Mouse (Mus musculus) CH12.LX (cell line): ENCODE results near the gene Pan3. TPM values are rescaled to one million over a fixed set of nuclear protein-coding genes. Genes with fewer than 3 reads are reported as not detected.

Experiments used
- DNase-seq: peaks from one replicate; pipeline ENCODE4 v3.0.0-alpha.2; 2013; ENCODE audit errors: extremely low read depth
- H3K27ac ChIP-seq: 2 replicates; pipeline ENCODE4 v1.5.1; 2012; ENCODE audit warnings: low read depth, mild to moderate bottlenecking, control low read depth, moderate library complexity; ENCODE audit not compliant: insufficient read depth
- H3K27me3 ChIP-seq: replicated peaks from 2 replicates; pipeline ENCODE3; 2012; ENCODE audit warnings: inconsistent platforms
- H3K36me3 ChIP-seq, 2 experiments: replicated peaks in 1 of 2; 2 replicates each; pipeline versions ENCODE3 to v1.6.1; 2012; ENCODE audit warnings: inconsistent platforms in 1 of 2, low read length in 1 of 2, mild to moderate bottlenecking in 1 of 2, mixed read lengths in 1 of 2, moderate library complexity in 1 of 2; ENCODE audit not compliant: control insufficient read depth in 1 of 2, insufficient read depth in 1 of 2
- H3K4me1 ChIP-seq, 2 experiments: 2 replicates each; pipeline ENCODE4 v1.6.1; 2012; ENCODE audit warnings: inconsistent platforms in 1 of 2, moderate library complexity in 1 of 2; ENCODE audit not compliant: insufficient read depth in 2 of 2, control insufficient read depth in 1 of 2
- H3K4me2 ChIP-seq: 2 replicates; pipeline ENCODE4 v1.6.1; 2012; ENCODE audit warnings: low read depth, mild to moderate bottlenecking, control low read depth; ENCODE audit not compliant: poor library complexity, insufficient read depth, severe bottlenecking
- H3K4me3 ChIP-seq, 3 experiments: fragments of 150-350 bp in 1 of 3; sonication (generic) in 1 of 3; replicated peaks in 1 of 3; 2 replicates each; pipeline versions ENCODE3 to v1.5.1; 2011 to 2012; ENCODE audit warnings: low read depth in 2 of 3, low read length in 2 of 3, mild to moderate bottlenecking in 2 of 3, moderate library complexity in 2 of 3, control low read depth in 1 of 3, improper control_type of control experiment in 1 of 3, inconsistent platforms in 1 of 3, mixed read lengths in 1 of 3; ENCODE audit not compliant: poor library complexity in 1 of 3
- H3K79me2 ChIP-seq: replicated peaks from 2 replicates; pipeline ENCODE4 v1.6.1; 2012; ENCODE audit warnings: mild to moderate bottlenecking, moderate library complexity; ENCODE audit not compliant: control insufficient read depth, poor library complexity, insufficient read depth, severe bottlenecking; ENCODE audit errors: extremely low read depth
- H3K9ac ChIP-seq: 2 replicates; pipeline ENCODE4 v1.6.1; 2012; ENCODE audit warnings: low read depth, mild to moderate bottlenecking, control low read depth, moderate library complexity; ENCODE audit not compliant: insufficient read depth
- H3K9me3 ChIP-seq: replicated peaks from 2 replicates; pipeline ENCODE3; 2012; ENCODE audit warnings: low read length, inconsistent platforms, mixed read lengths
- BHLHE40 ChIP-seq: IDR thresholded peaks from 2 replicates; pipeline ENCODE4 v1.6.1; 2011; ENCODE audit warnings: mild to moderate bottlenecking, low read depth, low read length, improper control_type of control experiment
- CHD1 ChIP-seq: IDR thresholded peaks from 2 replicates; pipeline ENCODE4 v1.6.1; 2012; ENCODE audit warnings: low read depth, low read length, improper control_type of control experiment, inconsistent platforms
- CHD2 ChIP-seq: IDR thresholded peaks from 2 replicates; pipeline ENCODE4 v1.6.1; 2011; ENCODE audit warnings: low read length, improper control_type of control experiment
- E2F4 ChIP-seq: IDR thresholded peaks from 2 replicates; pipeline ENCODE4 v1.6.1; 2011; ENCODE audit warnings: low read depth, low read length, improper control_type of control experiment; ENCODE audit not compliant: insufficient replicate concordance
- ELF1 ChIP-seq: IDR thresholded peaks from 2 replicates; pipeline ENCODE4 v1.6.1; 2014; ENCODE audit warnings: low read depth, mild to moderate bottlenecking, inconsistent platforms, low read length, improper control_type of control experiment
- EP300 ChIP-seq: IDR thresholded peaks from 2 replicates; pipeline ENCODE4 v1.6.1; 2011; ENCODE audit warnings: low read length, improper control_type of control experiment
- GABPA ChIP-seq: IDR thresholded peaks from 2 replicates; pipeline ENCODE4 v1.6.1; 2012; ENCODE audit warnings: low read depth, low read length, improper control_type of control experiment, inconsistent platforms; ENCODE audit not compliant: insufficient replicate concordance
- KAT2A ChIP-seq: IDR thresholded peaks from 2 replicates; pipeline ENCODE4 v1.6.1; 2012; ENCODE audit warnings: low read length, improper control_type of control experiment, inconsistent platforms; ENCODE audit not compliant: insufficient replicate concordance
- MAX ChIP-seq: IDR thresholded peaks from 2 replicates; pipeline ENCODE4 v1.6.1; 2011; ENCODE audit warnings: low read length, improper control_type of control experiment
- MAZ ChIP-seq: IDR thresholded peaks from 2 replicates; pipeline ENCODE4 v1.6.1; 2012; ENCODE audit warnings: low read depth, mild to moderate bottlenecking, inconsistent platforms, low read length, improper control_type of control experiment, moderate library complexity
- MYC ChIP-seq: IDR thresholded peaks from 2 replicates; pipeline ENCODE4 v1.6.1; 2011; ENCODE audit warnings: low read depth, mild to moderate bottlenecking, improper control_type of control experiment, low read length
- NELFE ChIP-seq: IDR thresholded peaks from 2 replicates; pipeline ENCODE4 v1.6.1; 2011; ENCODE audit warnings: low read depth, low read length, improper control_type of control experiment
- NRF1 ChIP-seq: IDR thresholded peaks from 2 replicates; pipeline ENCODE4 v1.6.1; 2014; ENCODE audit warnings: low read depth, mild to moderate bottlenecking, inconsistent platforms, low read length, improper control_type of control experiment, moderate library complexity
- PAX5 ChIP-seq: IDR thresholded peaks from 2 replicates; pipeline ENCODE4 v1.6.1; 2012; ENCODE audit warnings: low read length, inconsistent platforms, mixed read lengths
- POLR2A ChIP-seq: IDR thresholded peaks from 2 replicates; pipeline ENCODE4 v1.6.1; 2011; ENCODE audit warnings: low read depth, mild to moderate bottlenecking, improper control_type of control experiment, low read length
- POLR2AphosphoS2 ChIP-seq: IDR thresholded peaks from 2 replicates; pipeline ENCODE4 v1.6.1; 2011; ENCODE audit warnings: low read depth, low read length, improper control_type of control experiment
- SIN3A ChIP-seq: IDR thresholded peaks from 2 replicates; pipeline ENCODE4 v1.6.1; 2012; ENCODE audit warnings: low read length, improper control_type of control experiment, inconsistent platforms
- TBP ChIP-seq: conservative IDR thresholded peaks from 2 replicates; pipeline ENCODE4 v1.6.1; 2011; ENCODE audit warnings: low read depth, low read length, improper control_type of control experiment
- TCF12 ChIP-seq: IDR thresholded peaks from 2 replicates; pipeline ENCODE4 v1.6.1; 2014; ENCODE audit warnings: low read depth, mild to moderate bottlenecking, inconsistent platforms, low read length, improper control_type of control experiment
- ZC3H11A ChIP-seq: IDR thresholded peaks from 2 replicates; pipeline ENCODE4 v1.6.1; 2012; ENCODE audit warnings: low read depth, mild to moderate bottlenecking, inconsistent platforms, low read length, improper control_type of control experiment
- ZKSCAN1 ChIP-seq: IDR thresholded peaks from 2 replicates; pipeline ENCODE4 v1.6.1; 2012; ENCODE audit warnings: low read depth, inconsistent platforms, low read length, improper control_type of control experiment, borderline replicate concordance
- dilution Hi-C: fragments of 300-500 bp; cut with MboI; formaldehyde crosslinking; loops from 2 replicates; pipeline ENCODE4 v1.14.3; 2020; ENCODE audit warnings: low sequenced_read_pairs; ENCODE audit not compliant: extremely low pct_unique_long_range_greater_than_20kb, extremely low pct_ligation_motif_present
- in situ Hi-C: fragments of 300-500 bp; cut with MboI; formaldehyde crosslinking; loops from 3 replicates; pipeline ENCODE4 v1.14.3; 2019; ENCODE audit warnings: low sequenced_read_pairs, low pct_ligation_motif_present, low pct_unique_long_range_greater_than_20kb, mixed read lengths
- polyA plus RNA-seq: library from polyadenylated mRNA; unstranded; fragments of >175 nt; gene quantifications from 2 replicates; pipeline ENCODE4 v1.2.1, GENCODE M21; 2012; ENCODE audit warnings: low read depth; ENCODE audit not compliant: insufficient read length
- total RNA-seq, 2 experiments: library from RNA; depleted of rRNA; stranded (reverse); fragments of 300-350 nt in 1 of 2; fragments of >200 nt in 1 of 2; gene quantifications; 2 replicates each; pipeline ENCODE4 v1.2.3; 2012 to 2014

The Pan3 gene
- total and polyA plus RNA-seq, 3 experiments, result 37.6 to 43.5 (median 40.2) TPM

DNA sequence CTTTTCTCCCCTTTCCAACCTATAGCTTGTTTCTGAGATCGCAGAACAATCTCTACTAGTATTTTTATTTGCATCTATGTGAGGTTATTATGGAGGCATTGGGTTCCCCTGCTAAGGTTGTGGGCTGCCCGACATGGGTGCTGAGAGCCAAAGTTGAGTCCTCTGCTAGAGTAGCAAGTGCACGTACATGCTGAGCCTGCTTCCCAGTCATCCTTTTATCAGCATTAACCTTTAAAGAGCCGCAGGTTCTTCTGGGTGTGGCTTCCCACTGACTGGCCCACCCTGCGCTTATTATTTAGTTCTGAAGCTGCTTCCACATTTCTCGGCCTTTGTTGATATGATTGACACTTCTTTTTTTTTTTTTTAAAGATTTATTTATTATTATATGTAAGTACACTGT lies 14.3 kb downstream of the Pan3 start:
- no peak overlapping the region for H3K27ac ChIP-seq
- no peak overlapping the region for H3K4me3 ChIP-seq
- in situ Hi-C loops, result no loop called here

DNA sequence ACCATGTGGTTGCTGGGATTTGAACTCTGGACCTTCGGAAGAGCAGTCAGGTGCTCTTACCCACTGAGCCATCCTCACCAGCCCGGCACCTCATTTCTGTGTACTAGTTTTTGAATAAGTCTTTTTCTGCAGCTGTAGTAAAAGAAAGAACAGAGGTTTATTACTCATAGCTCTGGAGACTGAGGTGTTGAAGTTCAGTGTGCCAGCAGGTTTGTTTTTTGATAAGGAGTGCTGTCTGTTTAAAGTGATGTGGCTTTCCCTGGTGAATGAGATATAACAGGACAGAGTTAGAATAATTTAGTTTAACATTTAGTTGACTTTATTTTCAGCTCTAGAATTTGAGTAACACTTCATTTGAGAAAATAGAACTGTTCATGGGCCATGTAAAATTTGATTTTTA lies 14.8 kb downstream of the Pan3 start:
- Histone ChIP-seq H3K79me2 (peaks cover 72% of the 10 kb centered on the region), H3K27ac (no peak overlapping the region), H3K4me2 (no peak overlapping the region), H3K9ac (no peak overlapping the region), H3K4me1 (peaks cover 8 to 25% of the 10 kb centered on the region in 2 experiments), H3K4me3 (no peak overlapping the region), H3K9me3 (no peaks in the 10 kb centered on the region), H3K27me3 (no peaks in the 10 kb centered on the region), H3K36me3 (peaks cover 2 to 61% of the 10 kb centered on the region in 2 experiments)
- in situ Hi-C loops (no loop called here), dilution Hi-C loops (no loop called here)
- TF ChIP-seq TBP, result no peak
- no peak for TF ChIP-seq NELFE
- TF ChIP-seq MAZ, result no peak
- no peak for TF ChIP-seq TCF12
- no peak for TF ChIP-seq BHLHE40
- TF ChIP-seq NRF1, result no peak
- no peak for TF ChIP-seq GABPA
- no peak for TF ChIP-seq CHD2
- TF ChIP-seq E2F4, result no peak
- TF ChIP-seq ZC3H11A, result no peak
- no peak for TF ChIP-seq SIN3A
- TF ChIP-seq ZKSCAN1, result no peak
- no peak for TF ChIP-seq KAT2A
- TF ChIP-seq MAX, result no peak
- no peak for TF ChIP-seq CHD1
- no peak for TF ChIP-seq POLR2A
- TF ChIP-seq PAX5, result no peak
- DNase-seq, result no peak

More for the DNA sequence above, 14.3 kb downstream of the Pan3 start:
- H3K4me2 ChIP-seq, result no peak overlapping the region
- peaks cover 2 to 62% of the 10 kb centered on the region in 2 experiments for H3K36me3 ChIP-seq
- H3K27me3 ChIP-seq, result no peaks in the 10 kb centered on the region
- no peak overlapping the region for H3K9ac ChIP-seq
- H3K79me2 ChIP-seq, result peaks cover 71% of the 10 kb centered on the region
- dilution Hi-C loops, result no loop called here
- TF ChIP-seq POLR2AphosphoS2 (no peak), CHD1 (no peak), EP300 (no peak), BHLHE40 (no peak), PAX5 (no peak), ELF1 (no peak), NELFE (no peak), NRF1 (no peak), MYC (no peak)
- no peaks in the 10 kb centered on the region for H3K9me3 ChIP-seq
- H3K4me1 ChIP-seq, result peaks cover 8 to 23% of the 10 kb centered on the region in 2 experiments
- no peak for DNase-seq
